Mouse (Mus musculus) thymus, adult 2 months (tissue): ENCODE measurements around the gene Zfp719.

Experiments used
- CTCF ChIP-seq: fragments of 200-500 bp; IDR thresholded peaks from 2 replicates; pipeline ENCODE4 v1.5.1; 2012; ENCODE audit warnings: mild to moderate bottlenecking, control low read depth, low read length, moderate library complexity, borderline replicate concordance; ENCODE audit not compliant: control insufficient read depth, poor library complexity, insufficient read depth; ENCODE audit errors: extremely low read depth
- POLR2A ChIP-seq: fragments of 200-500 bp; IDR thresholded peaks from 2 replicates; pipeline ENCODE4 v1.6.1; 2012; ENCODE audit warnings: mild to moderate bottlenecking, low read length, control low read depth, moderate library complexity; ENCODE audit not compliant: control insufficient read depth, poor library complexity, insufficient read depth; ENCODE audit errors: extremely low read depth

- no peak for TF ChIP-seq CTCF
- no peak for TF ChIP-seq POLR2A
Measured at GRCm38 (mm10) chr7:43601884-43602283, 22.5 kb downstream of the Zfp719 start.
